Mouse (Mus musculus): ENCODE data around the gene Atg16l2.

DNA sequence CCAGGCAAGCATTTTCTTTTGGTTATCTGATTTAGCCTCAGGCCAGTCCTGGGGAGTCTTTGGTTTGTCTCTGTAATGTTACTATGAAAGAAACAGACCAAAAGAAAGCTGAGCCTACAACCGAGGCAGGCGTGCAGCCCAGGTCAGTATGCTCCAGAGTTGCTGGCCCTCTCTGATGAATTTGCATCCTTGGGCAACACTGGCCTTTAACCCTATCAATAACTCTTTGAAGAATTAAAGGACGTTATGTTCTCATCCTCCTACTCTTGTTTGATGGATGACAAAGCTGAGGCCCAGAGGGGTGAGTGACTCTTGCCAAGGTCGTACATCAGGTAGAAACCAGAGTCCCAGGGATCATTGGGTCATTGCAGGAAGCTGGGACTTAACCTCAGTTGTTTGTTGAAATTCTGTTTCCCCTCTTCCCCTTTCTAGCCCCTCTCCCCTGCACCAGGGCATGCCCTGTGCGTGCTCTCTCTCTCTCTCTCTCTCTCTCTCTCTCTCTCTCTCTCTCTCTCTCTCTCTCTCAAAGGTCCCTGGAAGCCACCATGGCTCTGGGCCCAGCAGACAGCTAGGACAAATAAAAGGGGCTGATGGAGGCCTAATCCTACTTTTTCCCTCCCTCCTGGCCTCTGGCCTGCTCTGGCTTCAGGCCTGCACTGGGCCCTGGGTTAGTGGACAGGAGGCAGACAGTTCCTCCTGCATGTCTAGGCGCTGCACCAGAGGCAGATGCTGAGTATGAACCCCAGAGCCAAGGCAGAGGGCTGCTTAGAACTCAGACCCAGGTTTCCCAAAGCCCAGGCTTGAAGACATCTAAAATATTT is 22.3 kb upstream of the Atg16l2 start:
- TF ChIP-seq CTCF (IDR thresholded peaks at IDR 0.05; ENCODE audit: insufficient read depth, low read depth, low read length) (no peak), POLR2A (IDR thresholded peaks at IDR 0.05; ENCODE audit: insufficient read depth, low read depth, low read length) (no peak)
